Mouse (Mus musculus) bone marrow macrophage, adult 2 months (primary cell): Measurements from ENCODE around the gene Traf4.

Source experiments
- CTCF ChIP-seq: IDR thresholded peaks from 2 replicates; pipeline ENCODE4 v1.5.1; 2012; ENCODE audit warnings: low read depth, mild to moderate bottlenecking, low read length, moderate library complexity
- POLR2A ChIP-seq: IDR thresholded peaks from 2 replicates; pipeline ENCODE4 v1.6.1; 2012; ENCODE audit warnings: mild to moderate bottlenecking, low read depth, low read length, borderline replicate concordance

- TF ChIP-seq POLR2A (no peak), CTCF (no peak)
Measured at GRCm38 (mm10) chr11:78155674-78156073, 9.7 kb downstream of the Traf4 start.
